Mouse (Mus musculus) ES-E14 (cell line): ENCODE measurements at regions not wholly inside any gene's neighbourhood (a gene's known extent, or its start where the extent isn't known, plus 50 kb on each side); places are given as distances from the start of the nearest gene placed in this dataset.

ENCODE experiments used
- CHD2 ChIP-seq: IDR thresholded peaks from 2 replicates; pipeline ENCODE4 v1.6.1; 2014; ENCODE audit warnings: mild to moderate bottlenecking, low read depth, low read length, inconsistent platforms
- HCFC1 ChIP-seq: IDR thresholded peaks from 2 replicates; pipeline ENCODE4 v1.6.1; 2012; ENCODE audit warnings: low read length, inconsistent platforms, borderline replicate concordance; ENCODE audit not compliant: insufficient read depth
- MAFK ChIP-seq: IDR thresholded peaks from 2 replicates; pipeline ENCODE4 v1.6.1; 2014; ENCODE audit warnings: mild to moderate bottlenecking, low read depth, low read length, inconsistent platforms; ENCODE audit not compliant: insufficient read depth
- ZC3H11A ChIP-seq: IDR thresholded peaks from 2 replicates; pipeline ENCODE4 v1.6.1; 2012; ENCODE audit warnings: low read depth, mild to moderate bottlenecking, inconsistent platforms, low read length, borderline replicate concordance
- ZNF384 ChIP-seq: IDR thresholded peaks from 2 replicates; pipeline ENCODE4 v1.6.1; 2012; ENCODE audit warnings: low read depth, low read length, inconsistent platforms

GRCm38 (mm10) chr10:117898391-117898790, 52.6 kb upstream of the Rap1b start:
- TF ChIP-seq HCFC1: no peak
- TF ChIP-seq MAFK: no peak
- no peak for TF ChIP-seq ZC3H11A
- TF ChIP-seq ZNF384: no peak
- no peak for TF ChIP-seq CHD2
